Mouse (Mus musculus) layer of hippocampus, adult 11-12 months (tissue): Measurements from ENCODE around the gene Nolc1.
"Not testable (repeated sequence)": the region's sequence is repeated elsewhere in the genome, so short reads cannot be mapped to it uniquely, and the experiment has no call there.

Experiments used
- DNase-seq: peaks from one replicate; pipeline ENCODE4 v3.0.0; 2022; ENCODE audit warnings: low spot score

Gene Nolc1

DNA sequence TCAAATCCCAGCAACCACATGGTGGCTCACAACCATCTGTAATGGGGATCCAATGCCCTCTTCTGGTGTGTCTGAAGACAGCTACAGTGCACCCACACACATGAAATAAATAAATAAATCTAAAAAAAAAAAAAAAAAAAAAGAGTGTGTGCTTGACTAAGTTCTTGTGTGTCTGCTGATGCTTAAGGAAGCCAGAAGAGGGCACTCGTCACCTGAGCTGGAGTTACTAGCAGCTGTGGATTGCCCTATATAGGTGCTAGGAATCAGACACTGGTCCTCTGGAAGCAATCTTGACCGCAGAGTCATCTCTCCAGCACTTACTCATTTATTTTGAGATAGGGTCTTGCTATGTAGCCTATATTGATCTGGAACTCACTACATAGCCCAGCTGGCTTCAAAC lies 18.5 kb downstream of the Nolc1 start:
- DNase-seq = no peak

- no peak for DNase-seq
Observed at GRCm38 (mm10) chr19:46095291-46095690, 19.6 kb downstream of the Nolc1 start.

DNA sequence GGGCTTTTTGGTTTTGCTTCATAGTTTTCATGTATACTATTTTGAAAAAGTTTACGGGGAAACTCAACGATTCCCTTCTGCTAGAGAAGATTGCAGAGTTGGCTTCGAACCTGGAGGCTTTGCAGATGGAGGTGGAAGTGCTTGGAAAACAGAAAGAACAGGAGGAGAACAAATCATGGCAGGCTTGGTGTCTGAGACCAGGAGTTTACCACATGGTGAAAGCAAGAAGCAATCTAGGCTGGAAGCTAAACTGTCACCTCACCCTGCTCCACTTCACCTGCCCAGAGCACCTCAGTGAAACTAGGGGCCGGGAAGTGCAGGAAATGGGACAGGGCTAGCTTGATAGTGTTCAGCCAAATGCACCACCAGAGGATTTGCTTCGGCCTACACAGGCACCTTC lies 20.7 kb downstream of the Nolc1 start:
- DNase-seq = no peak

DNA sequence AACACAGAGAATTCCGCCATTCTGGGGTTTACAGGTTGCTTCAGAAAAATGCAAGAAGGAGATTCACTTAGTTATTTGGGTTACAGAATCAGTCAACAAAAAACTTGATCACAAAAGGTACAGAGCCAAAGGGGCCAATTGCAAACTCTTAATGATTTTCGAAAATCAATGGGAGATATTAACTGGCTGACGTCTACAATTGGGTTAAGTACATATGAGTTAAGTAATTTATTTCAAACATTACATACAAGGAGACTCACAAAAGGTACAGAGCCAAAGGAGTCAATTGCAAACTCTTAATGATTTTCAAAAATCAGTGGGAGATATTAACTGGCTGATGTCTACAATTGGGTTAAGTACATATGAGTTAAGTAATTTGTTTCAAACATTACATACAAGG lies 23.9 kb downstream of the Nolc1 start:
- no peak for DNase-seq

GRCm38 (mm10) chr19:46103437-46104186 lies 27.9 kb downstream of the Nolc1 start:
- DNase-seq = no peak

DNA sequence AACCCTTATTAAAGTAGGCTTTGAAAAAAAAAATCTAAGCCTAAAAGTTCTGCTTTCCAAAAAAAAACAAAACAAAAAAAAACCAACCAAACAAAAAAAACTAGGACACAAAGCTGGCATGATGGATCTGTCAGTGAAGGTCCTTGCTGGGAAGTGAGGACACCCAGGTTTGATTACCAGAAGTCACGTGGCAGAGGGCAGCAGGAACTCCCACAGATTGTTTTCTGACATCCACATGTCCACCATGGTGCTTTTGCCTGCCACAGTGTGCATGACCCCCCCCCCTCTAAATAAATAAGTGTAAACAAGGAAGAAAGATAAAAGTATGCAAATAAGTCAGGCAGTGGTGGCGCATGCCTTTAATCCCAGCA lies 28.5 kb downstream of the Nolc1 start:
- DNase-seq = no peak

DNA sequence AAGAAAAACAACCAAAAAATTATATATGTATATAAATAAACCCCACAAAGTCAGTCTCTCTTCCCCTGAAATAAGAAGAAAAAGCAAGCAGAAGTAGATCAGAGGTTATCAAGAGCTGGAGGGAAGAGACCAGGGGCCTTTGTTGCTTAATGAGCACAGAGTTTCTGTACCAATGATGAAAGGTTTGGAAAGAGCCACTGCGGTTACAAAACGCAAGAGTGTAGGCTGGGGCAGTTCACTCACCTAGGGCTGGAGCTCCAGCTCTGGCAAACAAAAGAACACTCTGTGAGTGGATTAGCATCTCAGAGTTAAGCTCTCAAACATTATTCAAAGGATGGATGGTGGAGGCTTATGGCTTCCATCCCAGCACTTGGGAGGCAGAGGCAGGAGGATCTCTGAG lies 34.6 kb downstream of the Nolc1 start:
- DNase-seq = no peak

DNA sequence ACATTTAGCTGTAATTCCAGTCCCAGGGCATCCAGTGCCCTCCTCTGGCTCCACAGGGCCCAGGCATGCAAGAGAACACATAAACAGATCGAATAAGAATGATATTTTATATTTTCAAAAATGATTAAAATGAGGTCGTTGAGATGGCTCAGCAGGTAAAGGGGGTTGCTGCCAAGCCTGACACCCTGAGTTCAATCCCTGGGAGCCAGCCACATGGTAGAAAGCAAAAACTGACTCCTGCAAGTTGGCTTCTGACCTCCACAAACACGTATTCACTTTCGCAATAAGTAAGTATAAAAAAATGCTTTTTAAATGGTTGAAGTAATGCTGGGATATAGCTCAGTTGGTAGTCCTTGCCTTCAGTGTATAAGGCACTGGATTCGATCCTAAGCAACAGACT lies 35.1 kb downstream of the Nolc1 start:
- DNase-seq = no peak

GRCm38 (mm10) chr19:46114617-46115016 lies 39.0 kb downstream of the Nolc1 start:
- no peak for DNase-seq

DNA sequence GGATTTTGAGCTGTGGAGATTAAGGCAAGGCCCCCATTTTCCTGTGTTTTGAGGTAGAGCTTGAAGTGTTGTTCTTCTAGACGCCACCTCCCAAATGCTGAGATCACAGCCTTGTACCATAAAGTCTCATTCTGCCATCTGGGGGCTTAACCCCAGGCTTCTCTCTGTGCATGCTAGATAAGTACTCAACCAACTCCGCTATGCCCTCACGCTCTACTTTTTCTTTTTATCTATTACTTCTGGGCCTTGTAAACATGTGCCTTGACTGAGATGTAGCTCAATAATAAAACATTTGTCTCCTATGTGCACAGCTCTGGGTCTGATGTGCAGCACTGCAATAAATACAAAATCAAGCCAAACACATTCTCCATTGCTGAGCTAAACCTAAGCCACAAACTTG lies 43.8 kb downstream of the Nolc1 start:
- DNase-seq = no peak

DNA sequence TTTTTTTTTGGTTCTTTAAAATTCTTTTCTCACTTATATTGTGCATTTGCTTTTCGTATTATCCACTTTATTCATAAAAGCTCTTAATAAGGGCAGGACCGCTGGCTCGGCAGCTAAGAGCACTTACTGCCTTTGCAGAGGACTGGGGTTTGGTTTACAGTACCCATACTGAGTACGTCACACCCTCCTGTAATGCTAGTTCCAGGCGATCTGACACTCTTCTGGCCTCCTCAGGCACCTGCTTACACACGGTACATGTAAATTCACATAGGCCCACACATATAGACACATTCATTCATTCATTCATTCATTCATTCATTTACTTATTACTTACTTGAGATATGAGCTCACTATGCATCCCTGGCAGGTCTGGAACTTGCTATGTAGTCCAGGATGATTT lies 45.2 kb downstream of the Nolc1 start:
- DNase-seq = no peak

- no peak for DNase-seq
Observed at GRCm38 (mm10) chr19:46123876-46124275, 48.2 kb downstream of the Nolc1 start.

GRCm38 (mm10) chr19:46124651-46125050 lies 49.0 kb downstream of the Nolc1 start:
- no peak for DNase-seq

GRCm38 (mm10) chr19:46126301-46126700 lies 50.6 kb downstream of the Nolc1 start:
- DNase-seq = no peak

DNA sequence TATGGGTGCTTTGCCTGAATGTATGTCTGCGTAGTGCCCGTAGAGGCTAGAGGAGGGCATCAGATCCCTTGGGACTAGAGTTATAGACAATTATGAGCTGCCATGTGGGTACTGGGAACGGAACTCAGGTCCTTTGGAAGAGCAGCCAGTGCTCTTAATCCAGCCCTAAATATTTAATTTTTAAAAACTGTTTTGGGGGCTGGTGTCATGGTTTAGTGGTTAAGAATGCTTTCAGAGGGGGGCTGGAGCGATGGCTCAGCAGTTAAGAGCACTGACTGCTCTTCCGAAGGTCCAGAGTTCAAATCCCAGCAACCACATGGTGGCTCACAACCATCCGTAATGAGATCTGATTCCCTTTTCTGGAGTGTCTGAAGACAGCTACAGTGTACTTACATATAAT lies 54.1 kb downstream of the Nolc1 start:
- not testable (repeated sequence) for DNase-seq

- no peak for DNase-seq
Observed at GRCm38 (mm10) chr19:46131283-46131682, 55.6 kb downstream of the Nolc1 start.

- DNase-seq = no peak
Observed at GRCm38 (mm10) chr19:46131694-46132525, 56.2 kb downstream of the Nolc1 start, which contains the start of gene Elovl3. TSS of gene Elovl3 (plus strand) at chr19:46131897.

DNA sequence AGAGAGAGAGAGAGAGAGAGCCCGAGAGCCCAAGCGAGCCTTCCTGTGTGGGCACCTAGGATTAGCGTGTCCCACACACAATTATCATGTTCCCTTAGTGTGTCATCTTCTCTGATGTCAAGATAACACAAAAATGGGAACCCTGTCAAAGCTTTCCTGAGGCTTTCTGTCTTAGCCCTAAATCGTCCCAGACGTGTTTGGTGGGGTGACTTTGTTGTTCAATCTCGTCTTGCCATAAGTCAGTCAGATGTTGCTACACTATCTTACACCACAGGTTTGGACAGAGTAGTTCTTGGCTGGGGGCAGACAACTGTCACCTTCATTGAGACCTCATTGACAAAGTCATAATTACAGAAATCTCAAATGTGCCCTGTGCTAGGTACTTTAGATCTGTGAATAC lies 56.9 kb downstream of the Nolc1 start:
- no peak for DNase-seq
